Mouse (Mus musculus) CD4-positive, CD25-positive, alpha-beta regulatory T cell, adult 2 months (primary cell): ENCODE results near the gene Mtmr4.

Experiments
- DNase-seq: peaks from one replicate; pipeline ENCODE4 v3.0.0-alpha.2; 2012; ENCODE audit warnings: low read depth, low spot score

Mtmr4 gene

DNA sequence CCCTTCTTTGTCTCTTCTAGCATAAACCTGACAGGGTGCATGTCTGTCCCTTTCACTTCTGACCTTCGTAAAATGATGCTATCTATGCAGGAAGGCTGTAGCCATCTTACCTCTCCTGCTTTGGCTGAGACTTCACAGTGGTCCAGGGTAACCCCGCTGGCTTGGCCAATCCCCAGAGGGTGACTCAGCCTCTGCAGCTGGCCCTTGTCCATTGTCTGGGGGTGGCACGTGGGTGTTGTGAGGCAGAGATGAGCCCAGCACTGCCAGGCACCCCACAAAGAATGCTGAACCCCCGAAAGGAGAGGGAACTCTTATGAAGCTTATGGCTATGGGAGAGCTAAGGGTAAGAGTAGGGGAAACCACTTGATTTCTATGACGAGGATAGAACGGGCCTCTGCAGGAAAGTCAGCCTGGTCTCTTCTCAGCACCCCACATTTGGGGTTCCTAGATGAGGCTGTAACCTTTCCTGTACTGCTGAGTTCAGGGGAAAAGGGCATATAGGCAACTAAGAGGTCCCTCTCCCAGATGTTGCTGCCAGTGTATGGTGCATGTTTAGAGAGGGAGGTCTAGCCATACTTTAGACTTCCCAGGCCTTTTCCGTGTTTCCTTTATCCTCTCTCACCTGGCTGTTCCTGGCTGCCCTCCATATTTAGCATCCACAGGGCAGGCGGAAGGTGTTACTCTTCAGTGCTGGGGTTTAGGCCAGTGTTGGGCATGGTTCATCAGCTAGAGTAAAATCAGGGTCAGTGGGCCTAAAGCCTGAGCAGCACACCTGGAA, 9.8 kb upstream of the Mtmr4 start:
- DNase-seq = no peak

DNA sequence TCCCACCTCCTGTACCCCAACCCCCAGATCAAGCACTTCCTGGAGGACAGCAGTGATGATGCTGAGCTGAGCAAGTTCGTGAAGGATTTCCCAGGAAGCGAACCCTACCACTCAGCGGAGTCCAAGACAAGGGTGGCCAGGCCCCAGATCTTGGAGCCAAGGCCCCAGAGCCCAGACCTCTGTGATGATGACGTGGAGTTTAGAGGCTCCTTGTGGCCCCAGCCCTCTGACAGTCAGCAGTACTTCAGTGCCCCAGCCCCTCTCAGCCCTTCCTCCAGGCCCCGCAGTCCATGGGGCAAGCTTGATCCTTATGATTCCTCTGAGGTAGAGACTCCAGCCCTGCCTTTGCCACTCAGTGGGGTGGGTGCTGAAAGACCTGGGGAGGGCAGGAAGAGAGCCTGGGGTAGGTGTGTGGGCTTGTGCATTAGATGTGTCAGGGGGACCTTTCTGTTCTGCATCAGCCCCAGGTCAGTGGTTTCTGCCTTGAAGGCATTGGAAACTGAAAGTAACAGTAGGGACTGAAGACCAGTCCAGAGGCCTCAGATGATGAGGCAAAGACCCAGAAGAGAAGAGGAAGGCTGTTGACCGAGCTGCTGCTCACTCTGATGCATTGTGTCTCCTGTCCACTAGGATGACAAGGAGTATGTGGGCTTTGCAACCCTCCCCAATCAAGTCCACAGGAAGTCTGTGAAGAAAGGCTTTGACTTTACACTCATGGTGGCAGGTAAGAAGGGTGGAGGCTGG, 8.5 kb upstream of the Mtmr4 start:
- DNase-seq = no peak

- no peak for DNase-seq
Measured at GRCm38 (mm10) chr11:87584711-87585505, 7.1 kb upstream of the Mtmr4 start.

GRCm38 (mm10) chr11:87587211-87587874, 4.6 kb upstream of the Mtmr4 start:
- no peak for DNase-seq

- no peak for DNase-seq
Measured at GRCm38 (mm10) chr11:87589605-87590004, 2.4 kb upstream of the Mtmr4 start.

DNA sequence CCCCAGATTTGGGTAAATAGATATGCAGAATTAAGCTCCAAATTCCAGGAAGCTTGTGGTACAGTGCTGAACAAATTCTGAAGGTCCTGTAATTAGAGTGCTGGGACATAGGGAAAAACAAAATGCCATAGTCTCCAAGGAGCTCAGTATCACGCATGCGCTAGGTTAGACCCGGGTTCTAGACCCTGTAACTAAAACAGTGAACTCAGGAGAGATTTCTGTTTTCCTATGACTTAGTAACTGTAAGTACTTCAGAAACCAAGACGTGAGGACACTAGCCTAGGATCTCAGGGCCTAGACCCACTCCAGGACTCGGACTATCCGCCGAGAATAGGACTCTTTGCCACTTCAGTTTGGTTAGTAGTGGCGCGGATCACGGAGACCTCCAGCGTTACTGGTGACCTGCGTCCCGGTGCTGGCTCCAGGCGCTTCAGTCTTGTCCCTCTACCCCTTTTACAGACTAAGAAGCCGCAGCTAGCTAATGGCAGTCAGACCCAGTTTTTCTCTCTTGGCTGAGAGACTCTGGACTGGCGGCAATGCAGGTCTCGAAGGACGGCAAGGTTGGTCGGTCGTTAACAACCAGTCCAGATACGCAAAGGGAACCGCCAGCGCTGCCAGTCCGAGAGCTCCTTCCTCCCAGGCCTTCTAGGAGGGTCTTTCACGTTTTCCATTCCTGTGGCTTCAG, 979 bp upstream of the Mtmr4 start:
- peak; percentile 51 for DNase-seq

- no peak for DNase-seq
Measured at GRCm38 (mm10) chr11:87592354-87592695, 363 bp downstream of the Mtmr4 start.

DNA sequence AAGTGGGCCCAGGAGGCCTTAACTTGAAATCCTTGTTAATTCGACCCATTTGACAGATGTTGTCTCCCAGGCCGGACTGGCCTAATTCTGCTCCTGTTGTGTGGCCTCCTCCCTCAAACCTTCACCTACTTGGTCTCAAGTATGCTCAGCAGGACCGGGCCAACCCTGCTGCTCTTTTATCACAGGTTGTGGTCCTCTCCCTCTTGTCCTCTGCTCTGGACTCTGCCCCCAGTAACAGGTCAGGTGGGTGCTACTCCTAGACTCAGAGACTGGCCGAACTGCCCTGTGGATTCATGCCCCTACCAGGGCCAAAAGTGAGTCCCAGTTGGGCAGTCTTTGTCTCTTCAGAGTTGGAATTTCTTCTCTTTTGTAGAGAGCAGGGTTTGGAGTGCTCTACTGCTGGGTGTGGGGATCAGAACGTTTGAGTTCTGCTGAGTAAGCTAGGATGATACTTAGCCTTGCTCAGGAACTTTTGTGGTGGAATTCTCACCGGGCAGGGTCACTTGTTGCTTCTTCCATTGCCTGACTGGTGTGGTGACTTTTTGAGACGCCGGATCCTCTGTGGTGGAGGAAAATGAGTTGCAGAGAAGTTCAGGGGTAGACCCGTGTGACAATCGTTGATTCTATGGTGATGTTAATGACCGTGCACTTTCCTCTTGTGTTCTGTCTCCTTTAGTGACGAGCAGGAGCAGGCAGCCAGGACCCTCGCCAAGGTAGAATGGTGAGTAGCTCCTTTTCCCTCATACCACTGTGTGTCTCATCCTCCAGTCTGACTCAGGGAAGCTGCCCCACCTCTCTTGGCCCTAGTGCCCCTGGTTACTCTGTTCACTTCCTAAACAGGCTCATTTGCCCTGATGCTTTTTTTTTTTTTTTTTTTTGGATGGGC, 994 bp downstream of the Mtmr4 start:
- DNase-seq = peak; percentile 7

DNA sequence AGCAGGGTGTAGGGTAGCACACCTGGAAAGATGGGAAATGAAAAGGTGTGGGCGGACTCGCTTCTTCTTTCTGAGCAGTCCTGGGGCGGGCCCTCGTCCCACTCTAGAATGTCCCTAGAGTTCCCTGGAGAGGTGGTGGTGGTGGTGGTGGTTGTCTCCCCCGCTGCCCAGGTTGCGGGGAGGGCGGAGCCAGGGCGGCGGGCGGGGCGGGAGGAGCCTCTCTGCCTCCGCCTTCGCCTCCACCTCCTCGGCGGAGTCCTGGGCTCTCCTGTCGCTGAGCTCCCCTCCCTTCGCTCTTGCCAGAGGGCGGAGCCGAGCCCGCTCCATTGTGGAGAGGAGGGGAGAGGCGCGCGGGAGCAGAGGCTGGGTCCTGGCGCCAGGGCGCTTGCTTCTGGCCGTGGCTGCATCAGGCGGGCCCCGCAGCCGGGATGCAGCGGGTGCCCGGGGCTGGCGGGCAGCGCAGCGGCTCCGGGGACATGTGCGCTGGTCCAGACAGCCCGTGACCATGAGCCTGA, 3.4 kb downstream of the Mtmr4 start:
- DNase-seq = peak; percentile 81

GRCm38 (mm10) chr11:87595976-87596375, 4.0 kb downstream of the Mtmr4 start:
- DNase-seq = peak; percentile 20

GRCm38 (mm10) chr11:87596492-87596891, 4.5 kb downstream of the Mtmr4 start:
- no peak for DNase-seq

- no peak for DNase-seq
Measured at GRCm38 (mm10) chr11:87597061-87597460, 5.1 kb downstream of the Mtmr4 start.

DNA sequence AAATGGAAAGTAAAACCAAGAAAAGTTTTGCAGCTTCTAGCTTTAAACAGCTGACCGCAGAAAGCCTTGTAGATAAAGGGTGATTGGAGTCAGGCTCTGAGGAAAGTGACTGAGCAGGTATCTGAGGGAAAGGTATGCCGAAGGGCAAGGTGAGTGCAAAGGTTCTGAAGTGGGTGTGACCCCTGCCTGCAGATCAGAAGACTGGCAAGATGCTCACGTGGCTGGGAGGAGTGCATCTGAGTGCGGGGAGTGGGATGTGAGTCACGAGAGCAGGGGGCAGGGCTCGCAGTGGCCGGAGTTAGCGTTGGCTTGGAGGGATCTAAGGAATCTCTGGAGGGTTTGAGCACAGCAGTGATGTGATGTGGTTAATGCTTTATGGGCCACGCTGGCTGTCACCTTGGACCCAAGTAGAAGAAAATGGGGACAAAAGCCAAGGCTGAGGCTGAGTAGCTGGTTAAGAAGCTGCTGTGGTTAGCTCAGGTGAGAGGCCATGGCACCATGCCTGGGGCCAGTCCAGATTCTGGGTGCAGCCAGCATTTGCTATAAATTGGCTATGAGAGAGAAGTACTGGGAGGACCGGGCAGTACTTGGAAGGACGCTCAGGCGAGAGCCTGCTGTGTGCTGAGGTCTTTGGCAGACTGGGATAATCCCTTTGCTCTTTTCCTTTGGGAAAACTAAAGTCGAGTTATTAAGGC, 7.6 kb downstream of the Mtmr4 start:
- no peak for DNase-seq

DNA sequence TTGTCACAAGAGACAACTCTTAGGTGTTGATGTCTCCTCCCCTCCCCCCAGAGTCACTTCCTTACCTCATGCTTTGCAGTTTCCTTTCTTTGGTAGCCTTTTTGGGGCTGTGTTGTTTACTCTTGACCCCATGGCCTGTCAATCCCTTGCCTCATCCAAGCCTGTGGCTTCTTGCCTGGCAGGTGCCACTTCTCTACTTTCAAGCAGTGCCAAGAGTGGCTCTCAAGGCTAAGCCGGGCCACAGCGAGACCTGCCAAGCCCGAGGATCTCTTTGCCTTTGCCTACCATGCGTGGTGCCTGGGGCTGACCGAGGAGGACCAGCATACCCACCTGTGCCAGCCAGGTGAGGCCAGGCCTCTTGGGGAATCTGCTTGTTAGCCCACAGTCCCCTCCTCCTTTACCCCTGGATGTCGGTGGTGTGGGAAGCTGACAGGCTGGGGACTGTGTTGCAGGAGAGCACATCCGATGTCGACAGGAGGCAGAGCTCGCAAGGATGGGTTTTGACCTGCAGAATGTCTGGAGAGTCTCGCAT, 8.4 kb downstream of the Mtmr4 start:
- DNase-seq = no peak

- no peak for DNase-seq
Measured at GRCm38 (mm10) chr11:87602234-87602633, 10.3 kb downstream of the Mtmr4 start.

DNA sequence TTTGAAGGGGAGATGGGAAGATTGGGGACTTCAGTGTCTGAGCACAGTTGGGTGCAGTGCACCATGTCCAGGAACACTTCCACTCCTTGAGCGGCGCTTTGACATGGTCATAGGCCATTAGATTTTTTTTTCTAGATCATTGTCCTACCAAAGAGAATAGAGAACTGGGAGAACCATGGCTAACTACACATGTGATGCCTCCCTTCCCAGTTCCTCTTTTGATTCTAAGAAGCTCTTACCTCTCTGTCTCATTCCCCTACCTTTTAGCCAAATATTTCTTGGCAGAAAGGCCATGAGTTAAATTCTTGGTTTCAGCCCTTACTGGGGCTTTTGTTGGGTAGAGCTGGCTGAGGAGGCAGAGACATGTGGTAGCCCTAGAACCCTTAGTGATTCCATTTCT, 11.6 kb downstream of the Mtmr4 start:
- DNase-seq = no peak

DNA sequence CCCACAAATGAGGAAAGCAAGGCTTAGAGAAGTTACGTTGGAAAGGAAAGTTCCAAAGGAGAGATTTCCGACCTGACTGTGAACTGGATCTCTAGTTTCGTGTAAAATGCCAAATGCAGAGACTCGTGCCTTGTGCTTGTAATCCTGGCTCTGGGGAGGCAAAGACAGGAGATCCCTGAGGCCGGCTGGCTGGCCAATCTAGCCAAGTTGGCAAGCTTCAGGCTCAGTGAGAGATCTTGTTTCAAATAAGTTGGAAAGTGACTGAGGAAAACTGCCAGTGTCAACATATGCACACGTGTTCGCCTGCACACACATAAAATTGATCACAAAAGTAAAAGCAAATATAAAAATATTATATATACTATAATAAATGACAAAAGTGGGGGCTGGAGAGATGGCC, 17.3 kb downstream of the Mtmr4 start:
- DNase-seq = no peak

- DNase-seq = no peak
Measured at GRCm38 (mm10) chr11:87611547-87611946, 19.6 kb downstream of the Mtmr4 start.

GRCm38 (mm10) chr11:87613972-87614371, 22.0 kb downstream of the Mtmr4 start:
- DNase-seq = no peak
